Mouse (Mus musculus) lung, embryonic 14.5 days (tissue): ENCODE results near the gene Cyfip2. TPM values are rescaled to one million over a fixed set of nuclear protein-coding genes. Genes with fewer than 3 reads are reported as not detected.

Experiments used
- ATAC-seq: fragments of 200-750 bp; cut with Nextera tagmentation; 2 replicates; pipeline ENCODE4 v1.8.0; 2017; ENCODE audit warnings: mild to moderate bottlenecking, moderate TSS enrichment, moderate library complexity; ENCODE audit not compliant: insufficient read depth
- DNase-seq: peaks from one replicate; pipeline ENCODE4 v3.0.0-alpha.2; 2015
- H3K27ac ChIP-seq: fragments of 300-500 bp; sonication (generic); 2 replicates; pipeline ENCODE4 v1.5.1; 2014; ENCODE audit warnings: low read depth, mild to moderate bottlenecking, moderate library complexity
- H3K27me3 ChIP-seq: fragments of 300-500 bp; sonication (generic); 2 replicates; pipeline ENCODE4 v1.6.1; 2014; ENCODE audit warnings: low read length, control low read depth; ENCODE audit not compliant: insufficient read depth
- H3K36me3 ChIP-seq: fragments of 300-500 bp; sonication (generic); 2 replicates; pipeline ENCODE4 v1.6.1; 2014; ENCODE audit warnings: control low read depth; ENCODE audit not compliant: insufficient read depth
- H3K4me1 ChIP-seq: fragments of 300-500 bp; sonication (generic); 2 replicates; pipeline ENCODE4 v1.6.1; 2014; ENCODE audit warnings: antibody characterized with exemption, control low read depth; ENCODE audit not compliant: insufficient read depth
- H3K4me2 ChIP-seq: fragments of 300-500 bp; sonication (generic); 2 replicates; pipeline ENCODE4 v1.6.1; 2014; ENCODE audit warnings: mild to moderate bottlenecking
- H3K4me3 ChIP-seq: fragments of 300-500 bp; sonication (generic); 2 replicates; pipeline ENCODE4 v1.5.1; 2014; ENCODE audit warnings: low read depth, low read length
- H3K9ac ChIP-seq: fragments of 300-500 bp; sonication (generic); 2 replicates; pipeline ENCODE4 v1.6.1; 2014
- H3K9me3 ChIP-seq: fragments of 300-500 bp; sonication (generic); 2 replicates; pipeline ENCODE4 v1.6.1; 2016; ENCODE audit warnings: low read depth, low read length, control low read depth
- CTCF ChIP-seq: IDR thresholded peaks from 2 replicates; pipeline ENCODE4 v1.5.1; 2016; ENCODE audit warnings: antibody characterized with exemption, low read depth
- WGBS: fragments of 180-500 bp; shearing (Covaris S2); extraction: QIAGEN DNeasy Blood & Tissue Kit; methylation state at CpG from one replicate; pipeline ENCODE4 v1.1.7; 2014; 5-methylcytosine and 5-hydroxymethylcytosine counted together
- polyA plus RNA-seq: library from polyadenylated mRNA; unstranded; fragments of >200 nt; fragmentation: Nextera tagmentation; extraction: Ambion mirVana; gene quantifications from 2 replicates; pipeline ENCODE4 v1.2.1, GENCODE M21; 2014

Cyfip2 gene
- polyA plus RNA-seq, result 5.9 and 6.1 TPM in 2 replicates

DNA sequence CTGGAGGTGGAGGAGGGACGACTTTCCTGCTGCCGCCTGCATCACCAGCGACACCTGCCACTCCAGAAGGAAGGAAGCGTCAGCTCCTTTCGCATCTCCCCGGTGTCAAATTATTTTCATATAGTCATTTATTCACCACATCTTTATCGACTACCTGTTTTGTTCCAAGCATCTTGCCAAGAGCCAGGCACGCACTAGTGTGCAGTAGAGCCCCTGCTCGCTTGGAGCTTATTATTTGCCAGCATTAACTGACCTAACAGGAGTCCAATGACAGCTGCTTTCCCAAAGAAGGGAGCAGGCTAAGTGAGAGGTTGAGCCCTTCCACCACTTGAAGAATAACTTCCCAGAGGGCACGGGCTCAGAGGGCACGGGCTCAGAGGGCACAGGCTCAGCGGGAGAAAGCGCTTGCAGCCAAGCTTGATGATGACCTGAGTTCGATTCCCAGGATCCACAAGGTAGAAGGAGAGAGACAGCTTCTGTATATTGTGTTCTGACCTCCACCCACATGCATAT lies at the start of gene Cyfip2:
Gene Cyfip2 (minus strand): TSS at position 337 of the 513 bp plus-strand sequence.
- Histone ChIP-seq H3K9me3 (no peaks in the 10 kb centered on the region), H3K4me1 (no peaks in the 10 kb centered on the region; the same call in 1 of the 2 replicates), H3K27me3 (peaks cover 6% of the 10 kb centered on the region; the same call in 1 of the 2 replicates), H3K9ac (peak within 1 kb of the TSS; percentile 62), H3K4me3 (peak within 1 kb of the TSS; percentile 63), H3K27ac (no peak within 1 kb of the TSS), H3K4me2 (peak within 1 kb of the TSS; percentile 98), H3K36me3 (no peaks in the 10 kb centered on the region)
- 9% methylated on average over 14 of the region's 14 CpGs for WGBS
- no peak for TF ChIP-seq CTCF
- DNase-seq, result peak; percentile 9
- peak; percentile 7; the same call in 1 of the 2 replicates for ATAC-seq

DNA sequence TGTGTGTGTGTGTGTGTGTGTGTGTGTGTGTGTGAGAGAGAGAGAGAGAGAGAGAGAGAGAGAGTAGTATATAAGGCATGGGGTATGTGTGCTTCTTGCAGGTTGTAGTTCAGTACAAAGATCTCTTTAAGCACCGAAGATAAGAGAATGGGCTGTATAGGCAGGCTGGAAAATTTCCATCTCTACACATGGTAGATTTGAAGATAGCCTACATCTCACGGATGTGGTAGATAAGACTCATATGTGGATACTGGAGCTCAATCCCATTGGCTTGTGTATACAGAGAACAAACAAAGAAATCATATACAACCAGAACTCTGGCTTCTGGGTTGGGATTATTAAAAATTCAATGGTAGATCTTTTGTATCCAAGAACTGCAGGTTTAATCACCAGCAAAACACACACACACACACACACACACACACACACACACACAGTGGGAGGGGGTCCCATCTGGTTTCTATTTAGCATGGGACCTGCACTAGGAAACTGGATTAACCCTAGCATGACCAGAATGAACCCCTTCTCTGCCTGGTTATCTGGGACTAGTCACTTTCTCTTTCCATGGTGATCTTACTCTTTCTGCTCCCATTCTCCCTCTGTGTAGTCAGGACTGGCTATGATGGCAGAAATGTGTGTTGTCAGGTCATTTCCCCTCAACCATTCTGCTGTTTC lies 48.5 kb upstream of the Cyfip2 start:
- no peak overlapping the region for H3K27ac ChIP-seq
- H3K9me3 ChIP-seq, result no peaks in the 10 kb centered on the region
- H3K4me2 ChIP-seq, result no peak overlapping the region
- no peak overlapping the region for H3K9ac ChIP-seq
- no peak overlapping the region for H3K4me3 ChIP-seq
- H3K4me1 ChIP-seq, result no peaks in the 10 kb centered on the region
- DNase-seq (no peak), ATAC-seq (no peak)
- no peaks in the 10 kb centered on the region for H3K36me3 ChIP-seq
- TF ChIP-seq CTCF, result no peak
- no peaks in the 10 kb centered on the region for H3K27me3 ChIP-seq
- 71% methylated on average over 2 of the region's 2 CpGs for WGBS

DNA sequence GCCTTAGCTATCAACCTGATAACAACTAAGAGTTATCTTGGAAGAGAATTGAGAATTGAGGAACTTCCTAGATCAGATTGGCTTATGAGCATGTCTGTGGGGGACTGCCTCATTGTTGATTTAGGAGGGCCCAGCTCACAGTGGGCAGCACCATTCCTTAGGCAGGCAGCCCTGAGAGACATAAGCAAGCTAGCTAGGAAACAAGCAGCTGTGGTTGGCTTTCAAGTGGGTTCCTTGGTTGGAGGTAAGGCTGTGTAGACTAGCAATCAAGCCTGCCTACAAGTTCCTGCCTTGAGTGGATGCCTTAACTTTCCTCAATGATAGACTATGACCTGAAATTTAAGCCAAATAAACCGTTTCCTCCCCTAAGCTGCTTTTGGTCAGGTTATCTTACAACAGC lies 45.7 kb upstream of the Cyfip2 start:
- no peak for DNase-seq
- H3K9me3 ChIP-seq, result no peaks in the 10 kb centered on the region
- H3K27me3 ChIP-seq, result no peaks in the 10 kb centered on the region
- no peak for TF ChIP-seq CTCF
- H3K36me3 ChIP-seq, result no peaks in the 10 kb centered on the region
- H3K4me1 ChIP-seq, result no peaks in the 10 kb centered on the region
- H3K4me2 ChIP-seq, result no peak overlapping the region
- H3K9ac ChIP-seq, result no peak overlapping the region
- WGBS, result 46% methylated on average over 1 of the region's 1 CpGs
- H3K27ac ChIP-seq, result no peak overlapping the region
- ATAC-seq, result no peak
- H3K4me3 ChIP-seq, result no peak overlapping the region

DNA sequence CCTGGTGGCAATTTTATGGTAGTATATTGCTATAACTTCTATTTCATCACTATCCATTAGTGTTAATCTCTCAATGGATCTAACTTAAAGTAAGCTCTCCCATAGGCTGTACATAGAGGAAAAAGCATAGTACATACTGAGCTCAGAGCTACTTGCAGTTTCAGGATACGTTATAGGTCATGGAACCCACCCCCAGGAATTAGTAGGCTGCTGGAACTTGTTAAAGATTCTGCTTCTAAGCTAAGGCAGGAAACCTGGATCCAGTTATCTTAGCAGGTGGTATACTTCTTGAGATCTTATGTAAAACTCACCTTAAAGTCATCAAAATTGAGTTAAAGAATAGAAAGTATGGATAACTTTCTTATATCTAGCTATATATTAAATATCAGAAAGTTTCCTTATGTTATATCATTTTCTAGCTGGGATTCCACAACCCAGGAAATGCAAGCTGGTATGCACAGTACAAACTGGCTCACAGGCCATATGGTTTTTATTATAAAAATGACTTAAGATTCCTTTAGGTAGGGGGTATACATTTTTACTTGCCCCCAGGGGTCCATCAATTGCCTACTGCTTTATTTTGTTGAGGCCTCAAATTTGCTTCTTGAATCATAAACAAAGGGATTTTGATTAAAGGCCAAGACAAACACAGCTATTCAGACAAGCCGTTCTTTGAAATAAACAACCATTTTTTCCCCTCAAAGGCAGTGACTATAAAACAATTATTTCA lies 37.2 kb upstream of the Cyfip2 start:
- no peaks in the 10 kb centered on the region for H3K27me3 ChIP-seq
- no peaks in the 10 kb centered on the region for H3K36me3 ChIP-seq
- no peaks in the 10 kb centered on the region for H3K9me3 ChIP-seq
- peak; percentile 16 for DNase-seq
- TF ChIP-seq CTCF, result no peak
- no peak overlapping the region for H3K4me2 ChIP-seq
- H3K9ac ChIP-seq, result no peak overlapping the region
- H3K4me3 ChIP-seq, result no peak overlapping the region
- WGBS, result 47% methylated on average over 2 of the region's 2 CpGs
- H3K27ac ChIP-seq, result no peak overlapping the region
- H3K4me1 ChIP-seq, result no peaks in the 10 kb centered on the region
- ATAC-seq, result no peak

DNA sequence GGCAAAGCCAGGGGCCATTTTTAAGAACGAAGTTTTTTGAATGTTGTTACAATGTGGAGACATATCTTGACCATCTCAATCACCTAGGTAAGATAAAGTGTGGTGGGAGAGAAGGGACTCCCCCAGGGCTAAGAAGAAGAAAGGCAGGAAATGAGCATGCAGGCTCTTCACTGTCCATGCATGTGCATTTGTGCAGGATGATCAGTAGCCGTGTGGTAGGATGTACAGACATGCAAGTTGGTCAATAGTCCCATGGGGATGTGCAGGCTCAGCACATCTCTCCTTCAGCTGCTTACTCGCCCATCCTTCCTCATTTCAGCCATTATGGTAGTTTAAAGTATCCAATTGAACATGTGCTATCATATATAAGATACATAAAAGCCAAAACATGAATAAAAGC lies 35.8 kb upstream of the Cyfip2 start:
- WGBS, result 71% methylated on average over 3 of the region's 3 CpGs
- Histone ChIP-seq H3K36me3 (no peaks in the 10 kb centered on the region), H3K4me1 (no peaks in the 10 kb centered on the region), H3K27me3 (no peaks in the 10 kb centered on the region), H3K4me2 (no peak overlapping the region), H3K9me3 (no peaks in the 10 kb centered on the region), H3K4me3 (no peak overlapping the region), H3K27ac (no peak overlapping the region), H3K9ac (no peak overlapping the region)
- no peak for ATAC-seq
- DNase-seq, result no peak
- TF ChIP-seq CTCF, result no peak

DNA sequence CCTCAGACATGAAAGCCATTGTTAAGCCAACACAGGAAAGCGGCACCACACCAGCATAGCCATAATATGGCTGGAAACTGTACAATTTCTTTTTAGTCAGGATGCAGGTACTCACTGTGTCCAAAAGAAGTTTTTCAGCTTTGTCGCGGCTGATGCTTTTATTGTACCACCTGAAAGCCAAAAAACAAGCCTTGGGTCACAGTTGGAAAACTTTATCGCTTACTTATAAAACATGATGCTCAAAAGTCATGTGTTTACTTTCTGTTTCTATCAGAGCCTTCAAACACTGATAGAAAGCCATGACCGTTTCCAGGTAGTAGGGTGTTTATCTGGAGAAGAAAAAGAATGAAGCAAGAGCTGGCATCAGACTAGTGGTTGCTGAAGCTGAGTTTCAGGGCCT lies 35.1 kb upstream of the Cyfip2 start:
- Histone ChIP-seq H3K9me3 (no peaks in the 10 kb centered on the region), H3K27ac (no peak overlapping the region), H3K9ac (no peak overlapping the region), H3K4me1 (no peaks in the 10 kb centered on the region), H3K36me3 (no peaks in the 10 kb centered on the region), H3K27me3 (no peaks in the 10 kb centered on the region), H3K4me2 (no peak overlapping the region), H3K4me3 (no peak overlapping the region)
- ATAC-seq, result no peak
- TF ChIP-seq CTCF, result no peak
- 76% methylated on average over 5 of the region's 5 CpGs for WGBS
- DNase-seq, result no peak

DNA sequence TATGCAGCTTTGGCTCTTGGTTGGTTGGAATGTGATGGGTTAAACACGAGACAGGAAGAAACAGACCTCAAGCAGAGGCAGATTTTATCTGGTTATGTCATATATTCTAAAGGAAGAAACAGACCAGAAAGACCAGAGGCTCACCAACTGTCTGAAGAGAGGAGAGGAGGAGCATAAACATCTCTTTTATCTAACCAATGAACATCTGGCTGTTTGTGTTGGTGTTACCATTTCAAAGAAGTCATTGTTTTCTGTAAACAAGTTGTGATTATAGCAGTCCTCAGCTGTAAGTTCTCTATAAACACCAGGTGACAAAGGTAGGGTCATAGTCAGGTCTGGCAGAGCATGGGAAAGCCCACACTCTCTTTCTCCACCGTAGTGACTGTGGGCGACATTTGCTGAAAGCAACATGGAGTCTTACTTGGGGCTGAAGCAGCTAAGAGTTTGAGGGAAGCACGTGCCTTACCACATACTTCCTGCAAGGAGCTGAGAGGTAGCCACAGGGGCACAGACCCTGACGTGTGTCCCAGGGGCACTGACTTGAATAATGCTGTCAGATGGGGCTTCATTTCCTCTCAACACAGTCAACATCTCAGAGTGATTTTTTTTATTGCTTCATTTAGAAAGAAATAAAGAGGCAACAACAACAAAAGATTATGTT lies 31.4 kb upstream of the Cyfip2 start:
- Histone ChIP-seq H3K4me2 (no peak overlapping the region), H3K27ac (no peak overlapping the region), H3K36me3 (no peaks in the 10 kb centered on the region), H3K9me3 (no peaks in the 10 kb centered on the region), H3K4me3 (no peak overlapping the region), H3K27me3 (no peaks in the 10 kb centered on the region), H3K9ac (no peak overlapping the region), H3K4me1 (no peaks in the 10 kb centered on the region)
- whole genome bisulfite sequencing, result 24% methylated on average over 5 of the region's 5 CpGs
- no peak for TF ChIP-seq CTCF
- ATAC-seq (no peak), DNase-seq (no peak)
